Mouse (Mus musculus) small intestine, adult 2 months (tissue): Measurements from ENCODE around the gene Zfp777. TPM values are rescaled to one million over a fixed set of nuclear protein-coding genes. Genes with fewer than 3 reads are reported as not detected.

Source experiments
- H3K27ac ChIP-seq: fragments of 200-500 bp; 2 replicates; pipeline ENCODE4 v1.5.1; 2012; ENCODE audit warnings: low read depth, low read length, control low read depth, inconsistent platforms; ENCODE audit not compliant: insufficient read depth
- H3K27me3 ChIP-seq: fragments of 200-500 bp; 2 replicates; pipeline ENCODE4 v1.6.1; 2012; ENCODE audit warnings: mild to moderate bottlenecking, moderate library complexity, low read length, inconsistent platforms; ENCODE audit not compliant: control insufficient read depth, insufficient read depth
- H3K36me3 ChIP-seq: fragments of 200-500 bp; 2 replicates; pipeline ENCODE4 v1.6.1; 2012; ENCODE audit warnings: mild to moderate bottlenecking, low read length, control low read depth, inconsistent platforms; ENCODE audit not compliant: control insufficient read depth, insufficient read depth
- H3K4me1 ChIP-seq: fragments of 200-500 bp; 2 replicates; pipeline ENCODE4 v1.6.1; 2012; ENCODE audit warnings: low read length, inconsistent platforms, mixed read lengths; ENCODE audit not compliant: control insufficient read depth, insufficient read depth, insufficient read length
- H3K4me3 ChIP-seq: fragments of 200-500 bp; 2 replicates; pipeline ENCODE4 v1.5.1; 2012; ENCODE audit warnings: low read depth, mild to moderate bottlenecking, control low read depth, inconsistent platforms, low read length, moderate library complexity
- CTCF ChIP-seq: fragments of 200-500 bp; IDR thresholded peaks from 2 replicates; pipeline ENCODE4 v1.5.1; 2012; ENCODE audit warnings: low read depth, mild to moderate bottlenecking, control low read depth, inconsistent platforms, low read length, moderate library complexity, mixed read lengths; ENCODE audit not compliant: insufficient replicate concordance, insufficient read length; ENCODE audit errors: extremely low read depth
- POLR2A ChIP-seq: fragments of 200-500 bp; IDR thresholded peaks from 2 replicates; pipeline ENCODE4 v1.6.1; 2012; ENCODE audit warnings: low read depth, mild to moderate bottlenecking, control low read depth, inconsistent platforms, low read length, moderate library complexity
- WGBS: fragments of 180-500 bp; shearing (Covaris S2); methylation state at CpG from one replicate; pipeline ENCODE4 v1.1.7; 2018; 5-methylcytosine and 5-hydroxymethylcytosine counted together
- polyA plus RNA-seq: library from polyadenylated mRNA; depleted of rRNA; stranded (reverse); fragments of >200 nt; gene quantifications from 2 replicates; pipeline ENCODE4 v1.2.3, GENCODE M21; 2012; rRNA removed

Zfp777 gene
- polyA plus RNA-seq = 9.4 and 18.0 TPM in 2 replicates

- WGBS = 1% methylated on average over 82 of the region's 82 CpGs
- H3K27ac ChIP-seq = 0 out of 2 replicates have a peak within 1 kb of the TSS, but pooled peaks have one; percentile 1
These were observed at the start of gene Zfp777 for GRCm38 (mm10) chr6:48048426-48049272. TSS of gene Zfp777 (minus strand) at chr6:48048911.

GRCm38 (mm10) chr6:48086957-48087715 is 38.4 kb upstream of the Zfp777 start:
- H3K36me3 ChIP-seq = peaks cover 12% of the 10 kb centered on the region
- TF ChIP-seq CTCF (no peak), POLR2A (no peak)
- peak overlapping the region; percentile 60; the same call in 1 of the 2 replicates for H3K4me3 ChIP-seq
- WGBS = 41% methylated on average over 14 of the region's 14 CpGs
- peaks cover 9% of the 10 kb centered on the region; the same call in 1 of the 2 replicates for H3K4me1 ChIP-seq
- H3K27me3 ChIP-seq = no peaks in the 10 kb centered on the region
- no peak overlapping the region for H3K27ac ChIP-seq

More at GRCm38 (mm10) chr6:48048426-48049272, at the start of gene Zfp777:
- peaks cover 7% of the 10 kb centered on the region; the same call in 1 of the 2 replicates for H3K4me1 ChIP-seq
- peaks cover 6% of the 10 kb centered on the region; the same call in 1 of the 2 replicates for H3K36me3 ChIP-seq
- H3K27me3 ChIP-seq = no peaks in the 10 kb centered on the region
- H3K4me3 ChIP-seq = peak within 1 kb of the TSS; percentile 83
- TF ChIP-seq POLR2A (peak; percentile 67; the same call in 1 of the 2 replicates), CTCF (peak; percentile 53)

DNA sequence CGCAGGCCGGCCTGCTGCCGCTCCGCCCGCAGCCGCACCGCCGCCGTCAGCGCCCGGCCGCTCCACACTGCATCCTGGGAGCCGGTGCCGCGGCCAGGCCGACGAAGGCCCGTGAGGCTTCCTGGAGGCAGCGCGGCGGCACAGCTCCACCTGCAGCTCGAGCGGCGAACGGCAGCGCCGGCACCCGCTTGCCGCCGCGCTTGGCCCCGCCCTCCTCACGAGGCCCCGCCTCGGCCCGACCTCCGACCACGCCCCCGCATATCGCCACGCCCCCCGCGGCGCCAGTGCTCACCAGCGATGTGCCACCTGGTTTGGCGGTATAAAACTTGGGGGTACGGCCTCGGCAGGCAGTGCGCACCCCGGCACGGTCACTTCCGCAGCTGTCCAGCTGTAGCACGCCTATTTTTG is 37.8 kb upstream of the Zfp777 start, which contains the start of gene Zfp746:
Zfp746 (minus strand) TSS at position 123 of the 408 bp plus-strand sequence.
- Histone ChIP-seq H3K27me3 (no peaks in the 10 kb centered on the region), H3K27ac (peak within 1 kb of the TSS; percentile 74), H3K36me3 (peaks cover 17% of the 10 kb centered on the region), H3K4me3 (peak within 1 kb of the TSS; percentile 81), H3K4me1 (peaks cover 9% of the 10 kb centered on the region; the same call in 1 of the 2 replicates)
- WGBS = under 1% methylated on average over 53 of the region's 53 CpGs
- TF ChIP-seq CTCF (peak; percentile 50), POLR2A (peak; percentile 87)

- peaks cover 9% of the 10 kb centered on the region; the same call in 1 of the 2 replicates for H3K4me1 ChIP-seq
- peaks cover 24% of the 10 kb centered on the region for H3K36me3 ChIP-seq
- H3K27me3 ChIP-seq = no peaks in the 10 kb centered on the region
- peak overlapping the region; percentile 74 for H3K27ac ChIP-seq
- H3K4me3 ChIP-seq = peak overlapping the region; percentile 81
- WGBS = 2% methylated on average over 72 of the region's 72 CpGs
- TF ChIP-seq CTCF = no peak
- peak; percentile 51; the same call in 1 of the 2 replicates for TF ChIP-seq POLR2A
These were observed 37.1 kb upstream of the Zfp777 start for GRCm38 (mm10) chr6:48085521-48086404.

DNA sequence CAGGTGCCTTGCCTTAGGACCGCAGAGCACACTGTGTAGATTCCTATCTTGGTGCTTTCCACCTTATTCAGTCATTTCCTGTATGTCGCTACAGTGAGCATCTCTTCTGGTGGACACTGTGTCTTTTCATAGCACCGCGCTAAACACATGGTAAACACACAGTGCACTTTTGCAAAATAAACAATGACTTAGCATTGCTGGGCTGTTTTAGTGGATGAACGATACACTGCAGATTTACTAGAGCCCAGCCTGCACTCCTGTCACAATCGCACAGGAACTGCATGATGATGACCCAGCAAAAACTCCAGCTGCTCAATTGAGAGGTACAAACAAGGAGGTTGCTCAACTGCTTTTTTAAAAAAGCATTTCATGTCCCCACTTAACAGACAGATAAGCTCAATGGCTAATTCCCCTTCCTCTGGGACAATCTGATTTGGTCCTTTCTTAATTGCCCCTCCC is 35.1 kb upstream of the Zfp777 start:
- Histone ChIP-seq H3K27ac (no peak overlapping the region), H3K4me1 (peaks cover 11% of the 10 kb centered on the region; the same call in 1 of the 2 replicates), H3K27me3 (no peaks in the 10 kb centered on the region), H3K36me3 (peaks cover 37% of the 10 kb centered on the region), H3K4me3 (no peak overlapping the region)
- TF ChIP-seq CTCF = no peak
- WGBS = 75% methylated on average over 6 of the region's 6 CpGs

DNA sequence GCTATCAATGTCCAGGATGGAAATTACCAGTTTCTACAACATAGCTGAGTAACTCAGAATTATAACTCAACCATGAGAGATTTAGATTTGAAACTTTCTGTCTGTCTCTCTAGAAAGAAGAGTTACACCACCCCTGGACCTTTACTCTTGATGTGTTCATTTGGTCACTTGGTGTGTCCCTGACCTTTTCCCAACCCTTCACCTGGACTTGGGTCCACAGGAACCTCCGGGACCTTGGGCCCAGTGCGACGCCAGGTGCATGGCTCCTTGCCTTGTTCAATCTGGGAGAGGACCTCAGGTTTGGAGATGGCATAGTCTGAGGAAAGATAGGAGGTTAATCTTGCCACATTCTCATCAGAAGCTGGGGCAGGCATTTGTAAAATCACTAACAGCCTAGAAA is 33.2 kb upstream of the Zfp777 start:
- 97% methylated on average over 3 of the region's 3 CpGs for WGBS
- peaks cover 14% of the 10 kb centered on the region; the same call in 1 of the 2 replicates for H3K4me1 ChIP-seq
- TF ChIP-seq POLR2A (no peak), CTCF (no peak)
- no peaks in the 10 kb centered on the region for H3K27me3 ChIP-seq
- H3K27ac ChIP-seq = no peak overlapping the region
- H3K4me3 ChIP-seq = no peak overlapping the region
- peaks cover 50% of the 10 kb centered on the region for H3K36me3 ChIP-seq

- peaks cover 55% of the 10 kb centered on the region for H3K36me3 ChIP-seq
- 96% methylated on average over 5 of the region's 5 CpGs for WGBS
- no peak overlapping the region for H3K4me3 ChIP-seq
- H3K27me3 ChIP-seq = no peaks in the 10 kb centered on the region
- H3K4me1 ChIP-seq = peaks cover 12% of the 10 kb centered on the region; the same call in 1 of the 2 replicates
- H3K27ac ChIP-seq = no peak overlapping the region
- no peak for TF ChIP-seq POLR2A
- TF ChIP-seq CTCF = no peak
These were observed 32.3 kb upstream of the Zfp777 start for GRCm38 (mm10) chr6:48081021-48081420.
